Mouse (Mus musculus) cortical plate, adult 2 months (tissue): ENCODE measurements around the gene Crygc. TPM values are rescaled to one million over a fixed set of nuclear protein-coding genes. Genes with fewer than 3 reads are reported as not detected.

Experiments
- H3K27ac ChIP-seq: fragments of 200-500 bp; 2 replicates; pipeline ENCODE4 v1.5.1; 2012; ENCODE audit warnings: low read length, control low read depth, inconsistent platforms; ENCODE audit not compliant: insufficient read depth
- H3K4me1 ChIP-seq: fragments of 200-500 bp; 2 replicates; pipeline ENCODE4 v1.6.1; 2011; ENCODE audit warnings: low read length; ENCODE audit not compliant: control insufficient read depth, insufficient read depth
- H3K4me3 ChIP-seq: fragments of 200-500 bp; 2 replicates; pipeline ENCODE4 v1.5.1; 2011; ENCODE audit warnings: mild to moderate bottlenecking, low read length, control low read depth; ENCODE audit not compliant: insufficient read depth
- CTCF ChIP-seq: fragments of 200-500 bp; IDR thresholded peaks from 2 replicates; pipeline ENCODE4 v1.5.1; 2011; ENCODE audit warnings: mild to moderate bottlenecking, control low read depth, low read length; ENCODE audit not compliant: insufficient read depth; ENCODE audit errors: extremely low read depth
- POLR2A ChIP-seq: fragments of 200-500 bp; IDR thresholded peaks from 2 replicates; pipeline ENCODE4 v1.6.1; 2011; ENCODE audit warnings: mild to moderate bottlenecking, low read length, control low read depth; ENCODE audit not compliant: insufficient read depth; ENCODE audit errors: extremely low read depth
- polyA plus RNA-seq: library from polyadenylated mRNA; depleted of rRNA; stranded (reverse); fragments of >200 nt; gene quantifications from 2 replicates; pipeline ENCODE4 v1.2.3, GENCODE M21; 2012; rRNA removed

Crygc gene
- not detected in 2 replicates for polyA plus RNA-seq

DNA sequence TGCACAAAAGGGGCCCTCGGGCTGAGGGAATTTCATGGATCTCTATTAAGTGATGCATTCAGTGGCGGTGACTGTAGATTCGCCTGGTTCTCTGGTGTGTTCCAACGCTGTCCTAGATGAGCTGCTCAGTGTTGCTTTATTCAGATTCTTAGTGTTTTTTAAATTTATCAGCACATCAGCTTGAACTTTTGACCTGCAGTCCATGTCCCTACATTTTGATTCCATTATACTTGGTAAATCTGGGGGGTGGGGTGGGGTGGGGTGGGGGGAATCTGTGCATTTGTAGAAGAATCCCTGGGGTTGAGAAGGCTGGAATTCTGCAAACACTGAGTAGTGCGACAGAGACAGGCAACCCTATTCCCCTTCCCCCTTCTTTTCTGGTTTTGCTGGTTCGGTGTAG lies at the start of gene Crygc:
Crygc (minus strand) TSS at position 101 of the 400 bp plus-strand sequence.
- TF ChIP-seq CTCF (no peak), POLR2A (no peak)
- H3K4me3 ChIP-seq, result no peak within 1 kb of the TSS
- no peaks in the 10 kb centered on the region for H3K4me1 ChIP-seq
- H3K27ac ChIP-seq, result no peak within 1 kb of the TSS

DNA sequence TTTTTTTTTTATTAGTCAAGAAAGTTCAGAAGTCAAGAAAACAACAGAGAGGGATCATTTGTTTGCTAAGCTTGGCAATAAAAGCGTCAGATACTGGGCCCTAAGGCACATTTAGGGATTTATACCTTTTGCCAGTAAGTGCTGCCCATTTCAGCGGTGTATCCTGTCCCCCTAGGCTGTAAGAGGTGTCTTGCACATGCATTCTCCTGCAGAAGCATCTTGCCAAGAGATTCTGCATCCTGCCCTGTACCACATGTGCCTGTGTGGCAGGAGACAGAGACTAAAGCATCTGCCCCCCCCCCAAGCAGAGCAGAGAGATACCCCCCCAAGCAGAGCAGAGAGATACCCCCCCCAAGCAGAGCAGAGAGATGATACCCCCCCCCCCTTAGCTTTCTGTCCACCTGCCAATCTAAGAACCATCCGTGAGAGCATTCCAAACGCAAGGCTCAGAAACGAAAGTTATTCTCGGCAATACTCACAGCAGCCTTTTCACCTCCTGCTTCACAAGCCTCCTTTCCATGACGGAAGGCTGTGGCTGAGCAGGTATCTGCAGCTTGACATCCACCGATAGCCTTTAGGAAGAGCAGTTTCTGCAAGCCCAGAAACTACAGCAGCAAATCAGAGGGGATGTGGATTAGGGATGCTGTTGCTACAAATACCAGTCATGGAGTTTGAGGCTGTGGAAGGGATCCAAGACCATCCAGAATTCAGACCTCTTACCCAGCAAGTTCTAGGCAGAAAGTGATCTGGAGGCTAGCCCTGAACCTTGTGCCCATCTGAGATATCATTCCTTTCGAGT lies 49.3 kb upstream of the Crygc start, which contains the start of gene D630023F18Rik:
D630023F18Rik (minus strand) TSS at position 641 of the 799 bp plus-strand sequence.
- peak within 1 kb of the TSS; percentile 52 for H3K4me3 ChIP-seq
- TF ChIP-seq CTCF (no peak), POLR2A (peak; percentile 58)
- H3K4me1 ChIP-seq, result no peaks in the 10 kb centered on the region
- no peak within 1 kb of the TSS for H3K27ac ChIP-seq

DNA sequence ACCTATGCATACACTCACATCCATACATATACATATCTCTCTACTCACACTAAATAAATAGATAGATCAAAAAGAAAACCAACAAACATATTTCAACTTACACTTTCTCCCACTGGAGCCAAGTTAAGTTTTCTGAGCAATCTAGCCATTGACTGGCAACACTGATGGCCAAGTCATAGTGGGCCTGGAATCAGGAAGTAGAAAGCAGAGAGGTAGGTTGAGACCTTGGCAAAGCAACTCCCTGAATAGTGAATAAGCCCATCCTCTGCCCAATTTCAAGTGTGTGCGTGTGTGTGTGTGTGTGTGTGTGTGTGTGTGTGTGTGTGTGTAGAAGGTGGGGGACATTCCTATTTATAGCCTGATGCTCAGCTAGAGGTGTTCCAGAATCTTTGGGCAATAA lies 45.9 kb upstream of the Crygc start, which contains the start of gene Gm28845:
Gm28845 (minus strand) TSS at position 121 of the 400 bp plus-strand sequence.
- H3K4me3 ChIP-seq, result no peak within 1 kb of the TSS
- H3K4me1 ChIP-seq, result no peaks in the 10 kb centered on the region
- no peak within 1 kb of the TSS for H3K27ac ChIP-seq
- TF ChIP-seq POLR2A (no peak), CTCF (no peak)

DNA sequence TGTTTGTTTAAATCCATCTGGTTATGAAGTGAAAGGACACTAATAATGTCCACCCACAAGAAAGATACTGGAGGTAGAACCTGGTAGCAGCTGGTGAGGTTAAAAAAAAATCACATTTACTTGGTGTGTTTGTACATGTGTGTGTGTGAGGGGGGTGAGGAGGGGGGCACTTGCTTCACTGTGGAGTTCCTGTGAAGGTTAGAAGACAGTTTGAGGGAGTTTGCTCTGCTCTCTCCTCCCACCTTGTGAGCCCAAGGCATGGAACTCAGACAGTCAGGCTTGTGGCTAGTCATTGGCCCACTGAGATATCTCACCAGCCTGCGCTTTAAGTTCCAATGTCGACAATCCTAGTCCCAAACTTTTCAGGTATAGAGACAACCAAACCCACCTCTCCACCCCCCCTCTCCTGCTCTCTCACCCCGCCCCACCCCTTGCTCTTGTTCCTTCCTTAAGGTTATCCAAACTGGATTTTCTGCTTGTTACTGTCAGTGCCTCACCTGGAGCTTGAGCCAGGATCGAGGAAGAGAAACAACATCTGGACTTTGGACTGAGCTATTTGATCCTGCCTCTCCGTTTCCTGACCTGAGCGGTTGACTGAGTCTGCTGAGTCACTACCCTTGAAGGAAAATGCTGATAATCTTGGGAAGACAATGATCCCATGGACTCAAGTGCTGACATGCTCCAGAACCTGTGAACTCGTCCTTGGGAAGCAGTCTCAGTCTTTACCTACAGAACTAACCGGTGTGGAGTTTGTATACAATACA lies 44.8 kb upstream of the Crygc start:
- no peak for TF ChIP-seq POLR2A
- no peak for TF ChIP-seq CTCF
- Histone ChIP-seq H3K4me1 (no peaks in the 10 kb centered on the region), H3K4me3 (no peak overlapping the region), H3K27ac (no peak overlapping the region)

DNA sequence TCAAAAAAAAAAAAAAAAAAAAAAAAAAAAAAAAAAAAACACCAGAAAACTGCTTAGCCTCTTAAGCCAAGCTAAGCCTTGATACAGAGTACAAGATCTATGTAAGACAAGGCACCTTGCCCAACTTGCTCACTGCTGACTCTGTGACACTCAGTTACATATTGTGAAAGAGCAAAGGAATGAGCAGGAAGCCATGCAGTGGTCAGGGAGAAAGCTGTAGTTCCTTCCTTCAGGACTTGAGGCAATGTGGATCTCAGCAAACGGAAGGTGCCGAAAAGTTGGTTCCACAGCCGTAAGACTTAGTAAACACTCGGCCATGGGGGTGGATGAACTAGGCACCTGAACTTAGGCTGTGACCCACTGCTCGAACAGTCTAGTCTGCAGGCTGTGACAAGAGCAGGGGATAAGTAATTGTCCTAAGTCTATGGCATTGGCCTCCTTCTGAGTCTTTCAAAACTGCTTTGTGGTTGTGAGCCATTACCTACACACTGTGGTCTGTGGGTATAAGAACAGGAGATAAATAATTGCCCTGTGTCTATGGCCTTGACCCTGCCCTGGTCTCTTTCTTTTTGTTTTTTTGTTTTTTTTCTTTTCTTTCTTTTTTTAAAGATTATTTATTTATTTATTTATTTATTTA lies 40.2 kb upstream of the Crygc start:
- Histone ChIP-seq H3K27ac (no peak overlapping the region), H3K4me3 (no peak overlapping the region), H3K4me1 (no peaks in the 10 kb centered on the region)
- TF ChIP-seq CTCF (no peak), POLR2A (no peak)

DNA sequence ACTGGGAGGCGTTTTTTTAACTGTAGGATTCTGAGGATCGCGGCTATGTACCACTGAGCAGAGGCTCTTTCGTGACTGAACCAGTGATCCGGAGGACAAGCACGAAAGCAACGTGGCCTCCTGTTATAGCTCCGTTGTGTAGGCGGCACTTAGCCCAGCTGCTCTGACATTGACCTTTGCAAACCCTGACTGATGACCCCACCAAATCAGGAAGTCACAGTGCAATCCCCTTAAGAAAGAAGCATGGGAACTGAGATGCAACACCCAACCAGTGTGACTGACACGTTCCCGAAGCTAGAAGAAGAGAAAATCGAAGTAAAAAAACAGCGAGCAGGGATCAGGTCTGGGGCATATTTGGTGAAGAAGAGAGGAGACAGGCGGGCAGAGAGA lies 39.3 kb upstream of the Crygc start:
- no peak overlapping the region for H3K4me3 ChIP-seq
- no peak overlapping the region for H3K27ac ChIP-seq
- no peaks in the 10 kb centered on the region for H3K4me1 ChIP-seq
- TF ChIP-seq CTCF (no peak), POLR2A (no peak)

DNA sequence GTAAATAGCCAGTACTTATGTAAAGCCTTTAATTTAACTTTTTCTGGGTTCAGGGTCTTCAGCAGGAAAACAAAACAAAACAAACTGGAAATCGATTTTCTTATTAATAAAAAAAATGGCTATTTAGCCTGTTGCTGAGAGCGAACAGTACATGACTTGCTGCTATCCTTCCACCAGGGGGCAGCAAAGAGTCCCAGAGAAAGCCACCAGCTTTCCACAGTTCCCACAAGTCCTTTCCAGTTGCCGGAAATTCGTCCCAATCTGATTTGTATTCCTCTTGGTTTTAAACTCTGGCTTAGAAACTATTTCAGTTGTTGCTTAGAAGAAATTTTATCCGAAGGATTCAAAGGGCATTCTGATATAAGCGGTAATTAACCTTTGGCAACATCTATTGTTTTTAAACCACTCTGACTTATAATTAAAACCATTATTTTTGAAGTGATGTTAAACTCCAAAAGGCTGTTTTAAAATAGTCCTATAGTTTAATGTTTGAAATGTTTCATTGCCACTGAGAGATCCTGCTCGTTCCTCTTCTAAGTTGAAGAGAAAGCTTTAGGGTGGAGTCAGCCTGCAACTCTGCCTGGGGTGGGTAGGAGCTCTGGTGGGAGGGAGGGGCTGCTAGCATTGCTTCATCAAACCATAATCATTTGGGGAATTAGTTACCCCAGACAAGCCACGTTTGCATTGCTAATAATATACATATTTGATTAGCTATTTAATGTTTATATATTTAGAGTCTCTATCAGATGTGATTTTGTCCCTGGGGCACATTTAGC lies 38.7 kb upstream of the Crygc start:
- no peaks in the 10 kb centered on the region for H3K4me1 ChIP-seq
- TF ChIP-seq POLR2A (no peak), CTCF (peak; percentile 86)
- no peak overlapping the region for H3K4me3 ChIP-seq
- no peak overlapping the region for H3K27ac ChIP-seq

DNA sequence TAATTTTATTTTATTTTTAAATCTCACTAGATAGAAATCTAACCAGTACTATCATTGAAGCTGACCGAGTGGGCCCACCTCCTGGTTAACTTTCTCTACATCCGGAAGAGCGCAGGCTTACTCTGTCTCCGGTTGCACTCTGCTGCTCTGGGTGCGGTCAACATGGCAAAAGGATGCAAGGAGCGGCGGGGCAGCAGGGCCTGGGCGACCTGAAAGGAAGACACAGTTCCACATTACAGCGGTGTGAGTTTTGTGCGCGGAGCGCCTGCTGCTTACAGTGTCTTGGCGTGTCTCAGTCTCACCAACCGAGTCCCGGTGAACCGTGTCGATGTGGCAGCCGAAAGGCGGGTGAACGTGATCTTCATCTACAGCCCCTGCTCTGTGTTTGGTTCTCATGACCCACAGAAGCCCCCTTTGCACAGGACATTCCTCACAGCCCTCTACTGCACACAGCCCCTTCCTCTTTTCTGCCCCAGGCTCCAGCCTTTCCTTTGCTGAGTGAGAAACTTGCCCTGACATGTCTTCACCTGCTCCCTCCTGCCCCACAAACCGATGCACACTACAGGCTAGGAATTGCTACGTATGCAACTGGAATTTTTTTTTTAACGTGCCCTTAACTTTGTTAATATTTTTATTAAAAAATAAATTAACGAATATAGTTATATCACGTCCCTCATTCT lies 36.4 kb upstream of the Crygc start:
- Histone ChIP-seq H3K4me1 (no peaks in the 10 kb centered on the region), H3K27ac (no peak overlapping the region), H3K4me3 (no peak overlapping the region)
- no peak for TF ChIP-seq POLR2A
- TF ChIP-seq CTCF, result no peak
